Mouse (Mus musculus) gastrocnemius, postnatal 36 days (tissue): ENCODE measurements at regions not wholly inside any gene's neighbourhood (a gene's known extent, or its start where the extent isn't known, plus 50 kb on each side); places are given as distances from the start of the nearest gene placed in this dataset.

Experiments used
- DNase-seq, 2 experiments: peaks; one replicate each; pipeline ENCODE4 v3.0.0; 2022
- intact Hi-C: fragments of 180-260 bp; cut with DNase I; formaldehyde crosslinking; loops from one replicate; pipeline ENCODE4 v1.15.1; 2025

DNA sequence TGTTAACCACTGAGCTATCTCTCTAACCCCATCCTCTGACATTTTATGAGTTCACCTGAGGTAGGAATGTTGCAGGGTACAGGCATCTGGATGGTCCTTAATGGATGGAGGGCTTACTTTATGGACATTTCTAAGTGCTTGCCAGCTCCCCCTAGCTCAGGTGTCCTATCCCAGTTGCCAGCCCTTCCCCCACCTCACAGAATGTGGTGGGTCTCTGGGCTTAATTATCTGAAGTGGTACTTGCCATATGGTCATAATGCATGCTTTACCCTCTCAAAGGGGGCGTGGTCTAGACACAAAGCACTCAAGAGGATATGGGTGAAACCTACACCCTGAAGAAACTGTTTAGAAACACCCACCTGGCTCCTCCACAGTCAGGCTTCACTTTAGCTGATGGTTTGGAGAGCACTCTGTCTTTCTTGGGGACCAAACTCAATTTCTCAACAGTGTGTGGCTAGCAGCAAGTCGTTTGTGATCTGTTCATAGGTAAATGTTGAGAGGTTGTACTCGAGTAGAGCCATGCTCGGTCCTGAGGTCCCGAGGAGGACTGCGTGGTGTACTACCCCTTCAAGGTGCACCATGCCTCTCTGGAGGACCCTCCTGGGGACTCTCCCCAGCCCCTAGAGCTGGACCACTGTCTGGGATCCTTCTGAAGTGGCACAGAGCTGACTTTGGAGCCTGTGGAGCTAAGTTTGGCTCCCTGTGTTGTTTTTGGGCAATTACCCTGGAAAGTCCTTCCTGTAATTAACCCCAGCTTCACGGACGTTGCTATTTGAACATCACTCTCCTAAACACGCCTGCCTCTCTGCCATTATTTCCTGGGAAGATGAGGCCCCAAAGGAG lies 338.8 kb upstream of the Sall1 start:
- intact Hi-C loops: no loop called here
- no peak for DNase-seq

DNA sequence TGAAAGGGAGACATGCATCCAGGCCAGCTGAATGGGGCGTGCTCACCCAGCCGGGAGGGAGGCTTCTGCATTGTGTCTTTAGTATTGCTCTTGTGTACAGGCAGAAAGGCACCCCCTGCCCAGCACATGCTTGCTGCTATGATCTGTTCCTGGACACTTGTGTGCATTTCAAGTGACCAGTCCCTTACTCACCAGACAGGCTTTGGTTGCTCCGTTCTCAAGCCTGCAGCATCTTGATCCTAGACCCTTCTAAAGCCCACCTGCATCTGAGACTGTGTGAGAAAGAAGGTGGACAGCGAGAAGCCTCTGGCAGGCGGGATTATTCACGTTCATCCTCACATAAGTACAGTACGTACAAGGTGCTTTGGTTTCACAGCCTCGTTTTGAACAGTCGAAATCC lies 336.5 kb upstream of the Sall1 start:
- DNase-seq: no peak
- intact Hi-C loops: no loop called here

- DNase-seq: no peak
- intact Hi-C loops: no loop called here
These were observed 328.8 kb upstream of the Sall1 start for GRCm38 (mm10) chr8:89372761-89373160.

GRCm38 (mm10) chr8:89371773-89372132 lies 327.8 kb upstream of the Sall1 start:
- intact Hi-C loops: no loop called here
- no peak for DNase-seq

DNA sequence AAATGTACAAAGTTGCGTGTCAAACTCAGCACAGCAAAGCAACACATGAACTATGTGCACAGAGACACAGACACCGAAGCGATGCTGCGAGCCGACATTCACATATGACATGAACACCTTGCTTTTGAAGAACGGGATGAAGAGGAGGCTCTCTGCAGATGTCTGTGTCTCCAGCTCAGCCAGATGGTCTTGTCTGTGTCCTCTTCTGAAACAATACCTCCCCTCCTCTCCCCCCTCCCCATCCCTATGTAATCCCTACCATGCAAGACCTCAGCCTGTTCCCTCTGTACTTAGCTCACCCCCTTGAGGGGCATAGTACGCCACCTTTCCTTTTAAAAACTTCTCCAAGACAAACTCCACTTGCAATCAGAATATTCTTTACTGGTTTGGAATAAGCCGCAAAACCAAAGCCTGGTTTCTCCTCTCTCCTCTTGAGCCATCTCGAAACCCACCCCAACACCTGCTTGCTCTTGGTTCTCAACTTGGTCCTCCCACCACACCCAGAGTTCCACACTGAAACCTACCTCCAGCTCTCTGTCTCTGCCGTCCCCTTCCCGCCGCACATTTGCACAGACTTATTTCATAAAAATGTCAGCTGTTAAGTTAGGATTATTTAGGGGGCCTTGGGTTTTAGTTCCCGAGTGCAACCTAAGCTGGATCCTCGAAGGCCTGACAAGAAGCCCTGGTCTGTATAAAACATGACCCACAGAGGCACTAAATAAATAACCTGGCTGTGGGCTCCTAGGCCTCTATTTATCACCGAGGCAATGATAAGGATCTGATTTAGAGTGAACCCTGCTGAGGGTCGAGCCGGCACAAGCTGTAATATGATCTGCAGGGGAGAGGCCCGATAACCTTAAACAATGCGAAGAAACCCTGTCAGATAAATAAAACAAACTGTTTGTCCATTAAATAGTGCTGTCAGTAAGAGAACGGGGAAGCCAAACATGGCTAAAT lies 327.1 kb upstream of the Sall1 start:
- intact Hi-C loops: no loop called here
- DNase-seq: no peak

DNA sequence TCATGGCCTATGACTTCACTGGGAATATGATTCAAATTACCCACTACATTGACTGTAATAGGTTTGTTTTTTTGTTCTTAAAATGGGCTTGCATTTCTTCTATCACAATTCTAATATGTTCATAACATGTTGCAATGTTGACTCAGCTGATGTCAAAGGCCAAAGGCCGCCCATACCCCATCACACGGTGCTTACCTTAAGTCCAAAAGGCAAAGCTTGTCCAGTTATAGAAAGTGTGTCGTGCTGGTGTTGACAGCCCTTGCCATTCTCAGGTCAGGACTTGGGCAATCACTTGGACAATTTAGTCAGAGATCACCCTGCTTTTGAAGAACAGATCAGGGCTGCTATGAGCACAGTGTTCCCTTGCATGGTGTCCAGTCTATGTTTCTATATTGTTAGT lies 321.5 kb upstream of the Sall1 start:
- intact Hi-C loops: no loop called here
- no peak for DNase-seq

- DNase-seq: no peak
- intact Hi-C loops: no loop called here
These were observed 314.4 kb upstream of the Sall1 start for GRCm38 (mm10) chr8:89358411-89358810.

DNA sequence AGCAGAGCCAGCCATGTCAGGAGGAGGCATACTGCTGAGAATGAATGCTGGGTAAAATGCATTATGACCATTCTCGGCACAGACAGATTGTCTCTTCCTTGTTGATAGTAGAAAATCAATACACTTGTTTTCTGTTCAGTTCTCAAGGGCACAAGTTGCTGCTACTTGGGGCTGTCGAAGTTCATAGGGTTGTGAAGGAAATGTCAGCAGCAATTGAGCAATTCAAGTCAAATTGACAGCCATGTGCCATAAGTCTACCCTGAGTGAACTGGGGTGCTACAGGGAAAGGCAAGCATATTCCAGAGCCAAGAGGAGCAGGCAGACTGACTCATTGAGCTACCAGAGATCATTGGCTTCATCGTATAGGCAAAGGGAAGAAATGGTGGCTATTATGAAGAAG lies 301.6 kb upstream of the Sall1 start:
- no peak for DNase-seq
- intact Hi-C loops: no loop called here

DNA sequence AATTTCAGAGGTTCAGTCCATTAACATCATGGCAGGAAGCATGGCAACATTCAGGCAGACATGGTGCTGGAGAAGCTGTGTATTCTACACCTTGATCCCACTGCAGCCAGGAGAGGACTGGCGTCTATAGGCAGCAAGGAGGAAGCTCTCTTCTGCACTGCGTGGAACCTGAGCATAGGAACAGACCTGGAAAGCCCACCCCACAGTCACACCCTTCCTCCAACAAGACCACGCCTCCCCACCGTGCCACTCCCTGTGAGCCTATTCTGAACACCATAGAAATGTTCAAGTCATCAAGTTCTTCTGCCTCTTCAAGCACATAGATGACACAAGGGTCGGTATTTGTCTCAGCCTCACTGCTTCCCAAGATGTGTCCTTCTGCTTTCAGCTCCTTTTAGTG lies 297.7 kb upstream of the Sall1 start:
- intact Hi-C loops: no loop called here
- DNase-seq: no peak

DNA sequence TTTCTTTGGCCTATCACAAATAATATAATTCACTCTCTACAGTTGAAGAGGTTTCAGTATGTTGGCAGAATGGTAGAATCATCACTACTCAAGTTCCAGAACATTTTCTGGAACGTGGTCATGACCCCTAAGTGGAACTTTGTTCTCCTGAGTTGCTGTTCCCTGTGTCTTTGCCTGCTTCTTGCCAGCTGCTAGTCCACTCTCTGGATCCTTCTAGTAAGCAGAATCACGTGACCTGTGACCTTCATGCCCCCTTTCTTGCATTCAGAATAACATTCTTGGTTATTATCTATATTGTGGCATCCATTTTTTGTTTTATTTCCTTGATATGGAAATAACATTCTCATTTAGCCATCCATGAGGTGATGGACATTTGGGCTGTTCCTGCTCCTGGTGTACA lies 291.5 kb upstream of the Sall1 start:
- intact Hi-C loops: no loop called here
- no peak for DNase-seq

- intact Hi-C loops: no loop called here
- no peak for DNase-seq
These were observed 281.9 kb upstream of the Sall1 start for GRCm38 (mm10) chr8:89325751-89326351.

- no peak for DNase-seq
These were observed 281.3 kb upstream of the Sall1 start for GRCm38 (mm10) chr8:89325248-89325645.

DNA sequence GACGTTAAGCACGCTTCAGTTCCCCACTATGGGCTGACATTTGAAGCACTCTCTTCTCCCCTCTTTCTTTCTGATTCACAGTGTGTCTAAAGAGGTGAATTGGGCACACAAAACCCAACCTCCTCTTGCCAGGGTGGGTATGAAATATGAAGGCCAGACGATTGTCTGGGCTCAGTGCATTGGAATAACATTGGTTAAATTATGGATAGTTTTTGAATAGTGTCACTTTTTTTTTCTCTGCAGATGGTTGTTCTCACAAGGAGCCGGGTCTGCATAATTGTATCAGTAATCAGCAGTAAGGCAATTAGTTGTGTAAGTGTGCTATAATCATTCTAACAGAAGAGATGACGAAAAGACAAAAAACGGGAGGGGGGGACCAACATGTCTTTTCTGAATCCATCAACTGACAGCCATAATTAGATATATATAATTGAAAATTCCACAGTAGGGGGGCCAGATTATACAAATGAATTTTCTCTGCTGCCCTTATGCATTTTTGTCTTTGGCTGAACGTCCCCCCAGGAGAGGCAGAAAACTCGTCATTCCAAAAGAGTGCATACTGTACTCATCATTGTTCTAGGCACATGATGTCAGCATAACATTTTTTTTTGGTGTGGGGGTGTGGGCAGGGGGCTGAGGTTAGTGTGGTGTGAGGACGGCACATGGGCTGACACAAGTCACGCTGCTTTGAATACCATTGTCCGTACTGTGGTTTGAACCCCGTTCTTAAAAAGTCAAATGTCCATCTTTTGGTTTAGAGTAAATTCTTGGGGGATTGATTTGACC lies 280.7 kb upstream of the Sall1 start:
- intact Hi-C loops: no loop called here
- no peak for DNase-seq

More at GRCm38 (mm10) chr8:89325248-89325645, 281.3 kb upstream of the Sall1 start:
- intact Hi-C loops: no loop called here

DNA sequence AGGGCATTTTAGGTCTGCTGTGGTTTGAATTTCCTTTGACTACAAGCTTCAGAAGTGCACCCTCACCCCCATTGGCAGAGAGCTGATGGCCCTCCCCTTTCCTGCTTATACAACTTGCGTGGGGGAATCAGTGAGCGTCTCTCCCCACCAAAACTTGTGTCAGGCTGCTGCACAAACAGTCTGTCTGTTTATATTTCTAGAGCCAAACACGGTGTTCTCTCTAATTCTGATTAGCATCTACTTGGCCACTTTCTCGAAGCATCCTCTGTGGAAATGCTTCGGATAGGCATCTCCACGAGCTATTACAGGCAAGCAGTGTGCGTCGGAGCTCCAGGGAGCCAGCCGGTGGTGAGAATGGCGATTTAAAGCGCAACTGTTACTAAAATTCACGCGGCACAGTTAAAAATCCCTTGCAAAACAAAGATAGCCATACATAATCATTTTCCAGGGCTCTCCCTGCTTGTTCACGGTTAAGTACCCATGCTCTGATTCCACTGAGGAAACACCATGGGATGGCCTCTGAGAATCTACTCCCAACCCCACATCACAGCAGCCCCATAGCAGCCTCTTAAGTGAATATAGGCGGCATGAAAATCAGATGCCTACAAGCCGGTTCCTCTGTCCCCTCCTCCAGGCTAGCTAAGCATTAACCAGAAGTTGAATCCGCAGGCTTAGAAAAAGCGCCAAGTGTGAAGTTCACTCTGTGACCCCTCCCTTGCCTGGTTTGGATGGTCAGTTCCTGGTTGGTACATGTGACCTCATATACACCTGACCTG lies 273.7 kb upstream of the Sall1 start:
- no peak for DNase-seq
- intact Hi-C loops: no loop called here

DNA sequence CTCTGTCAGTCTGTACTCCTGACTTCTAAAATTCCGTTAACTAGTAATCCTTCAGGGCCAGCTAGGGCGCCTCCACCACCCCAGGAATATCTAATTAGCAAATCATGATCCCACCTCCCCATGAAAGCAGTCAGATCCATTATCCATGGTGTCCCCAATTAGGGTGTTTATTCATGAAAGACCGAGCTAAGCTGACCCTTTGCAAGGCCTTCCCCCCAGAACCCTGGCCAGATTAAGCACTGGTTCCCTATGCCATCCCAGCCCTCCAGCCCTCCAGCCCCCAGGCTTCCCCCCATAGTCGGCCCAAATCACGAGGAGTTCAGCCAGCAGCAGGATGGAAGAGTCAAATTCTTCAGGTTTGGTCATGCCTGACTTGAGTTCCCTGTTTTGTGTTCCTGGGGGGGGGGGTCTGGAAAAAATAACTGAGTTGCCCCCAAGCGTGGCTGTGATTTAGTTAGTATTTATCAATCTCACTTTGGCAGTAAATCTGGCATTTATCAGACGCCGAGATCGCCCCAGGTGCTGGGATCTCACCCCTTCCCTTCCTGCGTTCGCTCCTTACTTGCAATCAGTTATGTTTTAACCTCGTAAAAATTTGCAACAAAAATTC lies 272.7 kb upstream of the Sall1 start:
- DNase-seq: no peak
- intact Hi-C loops: no loop called here

GRCm38 (mm10) chr8:89314907-89315306 lies 270.9 kb upstream of the Sall1 start:
- intact Hi-C loops: no loop called here

DNA sequence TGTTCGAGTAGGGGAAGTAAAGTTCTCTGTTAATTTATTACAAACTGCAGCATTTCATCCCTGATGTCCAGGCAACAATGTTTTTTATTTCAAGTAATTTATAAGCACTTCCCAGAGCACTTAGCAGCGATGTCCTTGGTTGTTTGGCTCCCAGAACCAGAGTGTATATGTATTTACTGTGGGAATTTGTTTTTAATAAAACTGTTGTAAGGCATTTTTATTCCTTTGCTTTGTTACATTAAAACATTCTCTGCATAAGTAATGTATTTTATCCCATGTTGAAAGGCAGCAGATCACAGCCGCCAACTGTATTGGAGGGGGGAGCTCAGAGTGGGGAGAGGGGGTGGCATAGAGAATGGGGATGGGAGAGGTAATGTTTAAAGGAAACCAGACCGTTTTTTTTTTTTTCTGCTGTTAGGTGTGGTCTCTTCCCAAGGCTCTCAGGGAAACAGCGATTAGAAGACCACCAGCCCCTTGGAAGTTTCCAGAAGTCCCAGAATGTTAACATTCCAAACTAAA lies 266.8 kb upstream of the Sall1 start:
- intact Hi-C loops: no loop called here
- DNase-seq: no peak

More at GRCm38 (mm10) chr8:89314907-89315306, 270.9 kb upstream of the Sall1 start:
- no peak for DNase-seq

GRCm38 (mm10) chr8:89309591-89309990 lies 265.6 kb upstream of the Sall1 start:
- intact Hi-C loops: no loop called here

DNA sequence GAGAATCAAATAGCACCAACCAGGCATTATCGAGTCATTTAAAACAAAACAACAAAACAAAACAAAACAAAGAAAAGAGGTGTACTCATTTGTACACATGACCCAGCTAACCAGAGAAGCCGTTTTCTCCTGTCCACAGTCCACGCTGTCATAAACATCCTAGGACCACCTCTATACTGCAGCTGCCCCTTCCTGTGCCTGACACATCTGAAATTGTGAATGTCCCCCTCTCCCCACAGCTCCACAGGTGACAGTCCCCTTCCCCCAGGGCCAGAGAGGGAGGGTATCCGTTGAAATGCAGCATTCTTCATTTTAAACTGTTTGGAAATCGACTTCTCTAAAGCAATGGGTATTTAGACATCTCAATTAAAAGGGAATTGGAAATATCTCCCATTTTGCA lies 265.0 kb upstream of the Sall1 start:
- intact Hi-C loops: no loop called here
- DNase-seq: no peak

More at GRCm38 (mm10) chr8:89309591-89309990, 265.6 kb upstream of the Sall1 start:
- DNase-seq: no peak
